Mouse (Mus musculus): ENCODE results near the gene Rab5c. TPM values are rescaled to one million over a fixed set of nuclear protein-coding genes. Genes with fewer than 3 reads are reported as not detected.

Rab5c gene
- polyA plus RNA-seq, 1 experiment from 2014 or later: 24.4 TPM

GRCm38 (mm10) chr11:100750127-100750526 is 12.1 kb upstream of the Rab5c start:
- no peaks in the 10 kb centered on the region for H3K36me3 ChIP-seq
- H3K4me1 ChIP-seq: no peaks in the 10 kb centered on the region
- ATAC-seq (ENCODE audit: borderline replicate concordance, extremely low read depth, low FRiP score, low TSS enrichment): no peak
- no peak overlapping the region for H3K4me2 ChIP-seq
- H3K27ac ChIP-seq: no peak overlapping the region
- no peak overlapping the region for H3K4me3 ChIP-seq
- no peaks in the 10 kb centered on the region for H3K9me3 ChIP-seq
- H3K9ac ChIP-seq: no peak overlapping the region
- H3K27me3 ChIP-seq: peaks cover 29% of the 10 kb centered on the region; the same call in 1 of the 2 replicates
- 84% methylated on average over 16 of the region's 16 CpGs for WGBS

GRCm38 (mm10) chr11:100749469-100749868 is 11.5 kb upstream of the Rab5c start:
- Histone ChIP-seq H3K4me2 (no peak overlapping the region), H3K36me3 (no peaks in the 10 kb centered on the region), H3K4me1 (no peaks in the 10 kb centered on the region), H3K4me3 (no peak overlapping the region), H3K27ac (no peak overlapping the region), H3K9me3 (no peaks in the 10 kb centered on the region), H3K27me3 (peaks cover 29% of the 10 kb centered on the region; the same call in 1 of the 2 replicates), H3K9ac (no peak overlapping the region)
- whole genome bisulfite sequencing: 31% methylated on average over 25 of the region's 25 CpGs
- no peak for ATAC-seq (ENCODE audit: borderline replicate concordance, extremely low read depth, low FRiP score, low TSS enrichment)

DNA sequence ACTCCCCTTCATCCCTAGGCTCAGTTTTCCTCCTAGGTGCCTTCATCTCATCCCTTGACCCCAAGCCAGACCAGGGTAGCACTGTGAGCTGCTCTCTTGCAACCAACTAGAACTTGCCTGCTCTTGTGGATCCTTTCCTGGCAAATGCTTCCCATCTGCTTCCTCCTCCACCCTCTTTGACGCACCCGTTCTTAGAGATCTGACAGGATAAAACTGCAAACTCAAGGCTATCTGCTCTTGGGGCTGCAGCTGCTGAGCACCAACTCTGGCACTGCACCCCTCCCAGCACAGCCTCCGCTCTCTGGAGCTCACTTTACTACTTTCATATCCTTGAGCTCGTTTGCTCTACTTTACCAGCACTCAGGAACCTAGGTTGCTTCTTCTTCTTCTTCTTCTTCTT is 10.6 kb upstream of the Rab5c start:
- 66% methylated on average over 4 of the region's 4 CpGs for WGBS
- Histone ChIP-seq H3K4me2 (no peak overlapping the region), H3K27me3 (peaks cover 29% of the 10 kb centered on the region; the same call in 1 of the 2 replicates), H3K9ac (no peak overlapping the region), H3K27ac (no peak overlapping the region), H3K36me3 (no peaks in the 10 kb centered on the region), H3K9me3 (no peaks in the 10 kb centered on the region), H3K4me3 (no peak overlapping the region), H3K4me1 (no peaks in the 10 kb centered on the region)
- no peak for ATAC-seq (ENCODE audit: borderline replicate concordance, extremely low read depth, low FRiP score, low TSS enrichment)

- Histone ChIP-seq H3K9ac (no peak overlapping the region), H3K27ac (no peak overlapping the region), H3K4me1 (no peaks in the 10 kb centered on the region), H3K27me3 (peaks cover 29% of the 10 kb centered on the region; the same call in 1 of the 2 replicates), H3K4me3 (no peak overlapping the region), H3K4me2 (no peak overlapping the region), H3K9me3 (no peaks in the 10 kb centered on the region), H3K36me3 (no peaks in the 10 kb centered on the region)
- ATAC-seq (ENCODE audit: borderline replicate concordance, extremely low read depth, low FRiP score, low TSS enrichment): no peak
- WGBS: 56% methylated on average over 5 of the region's 5 CpGs
Measured at GRCm38 (mm10) chr11:100747114-100747513, 9.1 kb upstream of the Rab5c start.

DNA sequence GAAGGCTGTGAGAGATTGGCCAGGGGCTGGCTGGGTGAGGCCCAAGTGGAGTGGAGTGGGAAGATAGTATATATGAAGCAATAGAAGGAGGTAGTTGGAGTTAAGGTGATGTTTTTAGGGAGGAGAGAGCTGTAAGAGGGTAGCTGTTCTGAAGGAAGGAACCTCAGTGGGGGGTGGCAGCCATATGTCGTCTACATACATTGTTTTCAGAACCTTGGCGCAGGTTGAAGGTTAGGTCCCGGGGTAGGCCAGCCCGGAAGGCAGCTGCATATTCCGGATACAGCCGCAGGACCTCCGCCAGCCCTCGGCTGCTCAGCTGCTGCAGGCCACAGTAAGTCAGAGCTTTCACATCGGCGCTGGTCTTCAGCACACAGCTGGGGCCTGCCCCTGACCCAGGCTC is 8.5 kb upstream of the Rab5c start:
- Histone ChIP-seq H3K27ac (no peak overlapping the region), H3K9me3 (no peaks in the 10 kb centered on the region), H3K36me3 (no peaks in the 10 kb centered on the region), H3K4me3 (no peak overlapping the region), H3K4me2 (no peak overlapping the region), H3K4me1 (no peaks in the 10 kb centered on the region), H3K9ac (no peak overlapping the region), H3K27me3 (peaks cover 23% of the 10 kb centered on the region; the same call in 1 of the 2 replicates)
- 66% methylated on average over 10 of the region's 10 CpGs for WGBS
- no peak for ATAC-seq (ENCODE audit: borderline replicate concordance, extremely low read depth, low FRiP score, low TSS enrichment)

GRCm38 (mm10) chr11:100745085-100745484 is 7.1 kb upstream of the Rab5c start:
- peaks cover 23% of the 10 kb centered on the region; the same call in 1 of the 2 replicates for H3K27me3 ChIP-seq
- ATAC-seq (ENCODE audit: borderline replicate concordance, extremely low read depth, low FRiP score, low TSS enrichment): no peak
- no peak overlapping the region for H3K4me3 ChIP-seq
- H3K4me2 ChIP-seq: no peak overlapping the region
- no peak overlapping the region for H3K9ac ChIP-seq
- H3K4me1 ChIP-seq: no peaks in the 10 kb centered on the region
- WGBS: 12% methylated on average over 6 of the region's 6 CpGs
- no peaks in the 10 kb centered on the region for H3K36me3 ChIP-seq
- no peaks in the 10 kb centered on the region for H3K9me3 ChIP-seq
- no peak overlapping the region for H3K27ac ChIP-seq

DNA sequence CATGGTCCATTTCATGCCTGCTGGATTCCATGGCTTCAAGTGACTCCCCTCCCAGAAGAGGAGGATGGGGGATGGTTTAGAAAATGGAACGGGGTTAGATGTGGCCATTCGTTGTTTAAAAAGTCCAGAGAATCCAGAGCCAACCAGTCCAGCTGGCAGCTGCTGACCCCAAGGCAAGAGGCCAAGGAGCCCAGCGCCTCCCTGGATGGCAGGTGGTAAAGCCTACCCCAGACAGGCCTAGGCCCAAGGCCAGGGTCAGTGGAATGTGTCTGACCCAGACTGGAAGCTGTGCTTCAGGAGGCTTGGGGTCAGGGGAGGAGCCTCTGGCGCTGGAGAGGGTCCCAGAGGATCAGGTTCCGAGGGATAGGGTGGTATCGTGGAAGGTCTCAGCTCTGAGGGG is 3.3 kb upstream of the Rab5c start:
- H3K4me2 ChIP-seq: no peak overlapping the region
- H3K36me3 ChIP-seq: no peaks in the 10 kb centered on the region
- peaks cover 9% of the 10 kb centered on the region for H3K4me1 ChIP-seq
- no peak for ATAC-seq (ENCODE audit: borderline replicate concordance, extremely low read depth, low FRiP score, low TSS enrichment)
- WGBS: 57% methylated on average over 6 of the region's 6 CpGs
- no peak overlapping the region for H3K4me3 ChIP-seq
- no peak overlapping the region for H3K27ac ChIP-seq
- no peaks in the 10 kb centered on the region for H3K9me3 ChIP-seq
- no peaks in the 10 kb centered on the region for H3K27me3 ChIP-seq
- no peak overlapping the region for H3K9ac ChIP-seq

DNA sequence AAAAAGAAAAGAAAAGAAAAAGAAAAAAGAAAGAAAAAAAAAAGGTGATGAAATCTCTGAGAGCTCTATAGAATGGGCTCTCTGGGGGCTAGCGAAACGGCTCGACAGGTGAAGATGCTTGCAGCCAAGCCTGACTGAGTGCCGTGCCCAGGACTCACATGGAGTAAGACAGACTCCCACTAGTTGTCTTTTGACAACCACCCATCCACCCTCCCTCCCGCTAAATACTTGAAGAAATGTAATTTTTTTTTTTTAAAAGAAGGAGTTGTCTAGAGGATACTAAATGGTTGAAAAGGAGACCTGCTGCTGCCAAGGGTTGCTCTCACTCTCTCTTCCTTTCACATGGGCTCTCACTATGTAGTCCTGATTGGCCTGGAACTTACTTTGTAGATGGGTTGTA is 734 bp upstream of the Rab5c start:
- peak overlapping the region; percentile 96 for H3K4me3 ChIP-seq
- H3K36me3 ChIP-seq: no peaks in the 10 kb centered on the region
- H3K27me3 ChIP-seq: no peaks in the 10 kb centered on the region
- 18% methylated on average over 5 of the region's 5 CpGs for WGBS
- H3K27ac ChIP-seq: no peak overlapping the region
- H3K4me1 ChIP-seq: peaks cover 20% of the 10 kb centered on the region
- H3K4me2 ChIP-seq: peak overlapping the region; percentile 74
- ATAC-seq (ENCODE audit: borderline replicate concordance, extremely low read depth, low FRiP score, low TSS enrichment): no peak
- peak overlapping the region; percentile 43; the same call in 1 of the 2 replicates for H3K9ac ChIP-seq
- no peaks in the 10 kb centered on the region for H3K9me3 ChIP-seq

GRCm38 (mm10) chr11:100737105-100737733 is 796 bp downstream of the Rab5c start:
- H3K27me3 ChIP-seq: no peaks in the 10 kb centered on the region
- peak overlapping the region; percentile 97 for H3K9ac ChIP-seq
- 1% methylated on average over 13 of the region's 13 CpGs for WGBS
- no peak for ATAC-seq (ENCODE audit: borderline replicate concordance, extremely low read depth, low FRiP score, low TSS enrichment)
- peak overlapping the region; percentile 67; the same call in 1 of the 2 replicates for H3K27ac ChIP-seq
- peak overlapping the region; percentile 83 for H3K4me2 ChIP-seq
- H3K9me3 ChIP-seq: no peaks in the 10 kb centered on the region
- no peaks in the 10 kb centered on the region; the same call in 1 of the 2 replicates for H3K36me3 ChIP-seq
- H3K4me1 ChIP-seq: peaks cover 20% of the 10 kb centered on the region
- peak overlapping the region; percentile 96 for H3K4me3 ChIP-seq

DNA sequence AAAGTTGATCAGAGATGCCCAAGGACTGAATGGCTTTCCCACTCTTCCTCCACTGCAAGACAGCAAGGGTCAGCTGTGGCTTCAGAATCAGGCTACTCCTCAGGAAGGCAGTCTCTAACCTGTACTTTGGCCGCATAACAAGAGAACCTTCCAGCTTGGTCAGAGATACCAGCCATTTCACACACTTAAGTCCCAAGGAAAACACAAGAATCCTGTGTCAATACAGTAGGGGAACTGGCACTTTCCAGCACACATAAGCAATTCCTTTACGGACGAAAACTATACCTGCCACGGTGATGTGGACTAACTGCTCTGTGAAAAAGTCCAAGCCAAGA is 1.3 kb downstream of the Rab5c start:
- H3K4me1 ChIP-seq: peaks cover 20% of the 10 kb centered on the region
- no peaks in the 10 kb centered on the region; the same call in 1 of the 2 replicates for H3K36me3 ChIP-seq
- WGBS: 56% methylated on average over 4 of the region's 4 CpGs
- H3K9ac ChIP-seq: no peak overlapping the region
- H3K27ac ChIP-seq: no peak overlapping the region
- ATAC-seq (ENCODE audit: borderline replicate concordance, extremely low read depth, low FRiP score, low TSS enrichment): no peak
- peak overlapping the region; percentile 83 for H3K4me2 ChIP-seq
- H3K27me3 ChIP-seq: no peaks in the 10 kb centered on the region
- H3K9me3 ChIP-seq: no peaks in the 10 kb centered on the region
- peak overlapping the region; percentile 96 for H3K4me3 ChIP-seq

- H3K4me2 ChIP-seq: peak overlapping the region; percentile 83
- H3K9me3 ChIP-seq: no peaks in the 10 kb centered on the region
- no peaks in the 10 kb centered on the region; the same call in 1 of the 2 replicates for H3K36me3 ChIP-seq
- H3K9ac ChIP-seq: peak overlapping the region; percentile 3; the same call in 1 of the 2 replicates
- no peak overlapping the region for H3K27ac ChIP-seq
- ATAC-seq (ENCODE audit: borderline replicate concordance, extremely low read depth, low FRiP score, low TSS enrichment): no peak
- H3K4me1 ChIP-seq: peaks cover 20% of the 10 kb centered on the region
- 62% methylated on average over 14 of the region's 14 CpGs for WGBS
- H3K27me3 ChIP-seq: no peaks in the 10 kb centered on the region
- peak overlapping the region; percentile 96 for H3K4me3 ChIP-seq
Measured at GRCm38 (mm10) chr11:100735954-100736745, 1.9 kb downstream of the Rab5c start.
